Mouse (Mus musculus) erythroid progenitor cell, adult 5-6 weeks (primary cell): ENCODE data around the gene Spon1. TPM values are rescaled to one million over a fixed set of nuclear protein-coding genes. Genes with fewer than 3 reads are reported as not detected.

Experiments
- ATAC-seq: replicated peaks from 2 replicates; pipeline ENCODE4 v1.8.0; 2016; ENCODE audit warnings: moderate number of reproducible peaks, mild to moderate bottlenecking, moderate TSS enrichment, inconsistent platforms; ENCODE audit not compliant: poor library complexity, low FRiP score, severe bottlenecking
- total RNA-seq, 2 experiments: library from RNA; stranded (forward) in 1 of 2; stranded (reverse) in 1 of 2; fragments of 150-400 nt in 1 of 2; fragments of 186-747, 209-891 nt in 1 of 2; gene quantifications; 2 replicates each; pipeline versions ENCODE4 v1.2.3 to v1.2.4; 2015 to 2017; ENCODE audit warnings: low replicate concordance in 2 of 2

Spon1 gene
- total RNA-seq, 2 experiments from 2014 or later, result 0.84 TPM; not detected in 1

- ATAC-seq, result no peak
Observed at GRCm38 (mm10) chr7:113965625-113966024, 199.8 kb downstream of the Spon1 start.

GRCm38 (mm10) chr7:113969182-113969581 lies 203.4 kb downstream of the Spon1 start:
- ATAC-seq, result no peak

GRCm38 (mm10) chr7:113972536-113972935 lies 206.7 kb downstream of the Spon1 start:
- no peak for ATAC-seq

- ATAC-seq, result no peak
Observed at GRCm38 (mm10) chr7:113986406-113987134, 220.8 kb downstream of the Spon1 start.

GRCm38 (mm10) chr7:113988156-113988555 lies 222.4 kb downstream of the Spon1 start:
- ATAC-seq, result no peak

- ATAC-seq, result peak; percentile 68
Observed at GRCm38 (mm10) chr7:113997675-113998354, 232.0 kb downstream of the Spon1 start.

- ATAC-seq, result no peak
Observed at GRCm38 (mm10) chr7:114004171-114004570, 238.4 kb downstream of the Spon1 start.

- ATAC-seq, result no peak
Observed at GRCm38 (mm10) chr7:114005499-114005898, 239.7 kb downstream of the Spon1 start.

- no peak for ATAC-seq
Observed at GRCm38 (mm10) chr7:114006456-114006855, 240.7 kb downstream of the Spon1 start.

- ATAC-seq, result no peak
Observed at GRCm38 (mm10) chr7:114007565-114007964, 241.8 kb downstream of the Spon1 start.

GRCm38 (mm10) chr7:114011726-114012443 lies 246.1 kb downstream of the Spon1 start:
- ATAC-seq, result no peak

- no peak for ATAC-seq
Observed at GRCm38 (mm10) chr7:114016001-114016949, 250.5 kb downstream of the Spon1 start.

GRCm38 (mm10) chr7:114018861-114019260 lies 253.1 kb downstream of the Spon1 start:
- no peak for ATAC-seq

- no peak for ATAC-seq
Observed at GRCm38 (mm10) chr7:114020057-114020703, 254.4 kb downstream of the Spon1 start.

GRCm38 (mm10) chr7:114020704-114021093 lies 254.9 kb downstream of the Spon1 start:
- peak; percentile 71 for ATAC-seq

GRCm38 (mm10) chr7:114026923-114027322 lies 261.1 kb downstream of the Spon1 start:
- ATAC-seq, result no peak

- no peak for ATAC-seq
Observed at GRCm38 (mm10) chr7:114027406-114027805, 261.6 kb downstream of the Spon1 start.

- ATAC-seq, result no peak
Observed at GRCm38 (mm10) chr7:114028828-114029227, 263.0 kb downstream of the Spon1 start.

- no peak for ATAC-seq
Observed at GRCm38 (mm10) chr7:114029596-114029995, 263.8 kb downstream of the Spon1 start.
